Mouse (Mus musculus): ENCODE data around the gene Wdr63. TPM values are rescaled to one million over a fixed set of nuclear protein-coding genes. Genes with fewer than 3 reads are reported as not detected.

The Wdr63 gene
- polyA plus RNA-seq, 1 experiment, result not detected

GRCm38 (mm10) chr3:146080241-146080640, 27.7 kb downstream of the Wdr63 start:
- TF ChIP-seq POLR2A (IDR thresholded peaks at IDR 0.05; ENCODE audit: insufficient read depth, low read depth, low read length), result no peak
- no peak for TF ChIP-seq CTCF (IDR thresholded peaks at IDR 0.05; ENCODE audit: insufficient read depth, low read depth, low read length)
- Histone ChIP-seq H3K27ac (ENCODE audit: insufficient read depth, low read depth, low read length) (no peak overlapping the region), H3K4me1 (ENCODE audit: control insufficient read depth, insufficient read depth, low read length) (no peaks in the 10 kb centered on the region), H3K4me3 (ENCODE audit: insufficient read depth, low read depth, low read length) (no peak overlapping the region)
- WGBS, result 89% methylated on average over 12 of the region's 12 CpGs

GRCm38 (mm10) chr3:146072780-146073179, 35.1 kb downstream of the Wdr63 start:
- no peak overlapping the region for H3K4me3 ChIP-seq (ENCODE audit: insufficient read depth, low read depth, low read length)
- no peaks in the 10 kb centered on the region for H3K4me1 ChIP-seq (ENCODE audit: control insufficient read depth, insufficient read depth, low read length)
- 62% methylated on average over 7 of the region's 7 CpGs for WGBS
- TF ChIP-seq CTCF (IDR thresholded peaks at IDR 0.05; ENCODE audit: insufficient read depth, low read depth, low read length) (no peak), POLR2A (IDR thresholded peaks at IDR 0.05; ENCODE audit: insufficient read depth, low read depth, low read length) (no peak)
- H3K27ac ChIP-seq (ENCODE audit: insufficient read depth, low read depth, low read length), result no peak overlapping the region

- Histone ChIP-seq H3K4me3 (ENCODE audit: insufficient read depth, low read depth, low read length) (no peak overlapping the region), H3K4me1 (ENCODE audit: control insufficient read depth, insufficient read depth, low read length) (no peaks in the 10 kb centered on the region), H3K27ac (ENCODE audit: insufficient read depth, low read depth, low read length) (no peak overlapping the region)
- 43% methylated on average over 4 of the region's 4 CpGs for WGBS
- TF ChIP-seq CTCF (IDR thresholded peaks at IDR 0.05; ENCODE audit: insufficient read depth, low read depth, low read length) (no peak), POLR2A (IDR thresholded peaks at IDR 0.05; ENCODE audit: insufficient read depth, low read depth, low read length) (no peak)
Observed at GRCm38 (mm10) chr3:146069276-146069675, 38.7 kb downstream of the Wdr63 start.

DNA sequence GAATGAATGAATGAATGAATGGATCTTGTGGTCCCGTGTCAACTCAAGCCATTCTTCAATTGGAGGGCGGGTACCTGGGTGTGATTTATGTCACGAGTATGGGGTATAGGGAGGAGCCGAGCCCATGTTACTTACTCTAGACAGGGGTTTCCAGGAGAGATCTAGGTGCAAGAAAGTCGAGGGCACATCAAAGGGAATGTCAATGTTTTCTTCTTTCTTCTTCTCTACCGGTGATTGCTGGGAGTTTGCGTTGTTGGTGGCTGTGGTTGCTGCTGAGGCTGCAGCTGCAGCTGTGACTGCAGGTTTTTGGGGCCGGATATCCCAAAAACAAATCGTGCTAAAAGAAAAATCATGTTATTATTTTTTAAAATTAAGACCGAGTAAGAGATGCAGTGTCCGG, 44.8 kb downstream of the Wdr63 start:
- WGBS, result 89% methylated on average over 11 of the region's 11 CpGs
- Histone ChIP-seq H3K4me1 (ENCODE audit: control insufficient read depth, insufficient read depth, low read length) (no peaks in the 10 kb centered on the region), H3K27ac (ENCODE audit: insufficient read depth, low read depth, low read length) (no peak overlapping the region), H3K4me3 (ENCODE audit: insufficient read depth, low read depth, low read length) (no peak overlapping the region)
- no peak for TF ChIP-seq CTCF (IDR thresholded peaks at IDR 0.05; ENCODE audit: insufficient read depth, low read depth, low read length)
- TF ChIP-seq POLR2A (IDR thresholded peaks at IDR 0.05; ENCODE audit: insufficient read depth, low read depth, low read length), result no peak

- Histone ChIP-seq H3K4me3 (ENCODE audit: insufficient read depth, low read depth, low read length) (no peak overlapping the region), H3K27ac (ENCODE audit: insufficient read depth, low read depth, low read length) (no peak overlapping the region), H3K4me1 (ENCODE audit: control insufficient read depth, insufficient read depth, low read length) (no peaks in the 10 kb centered on the region)
- TF ChIP-seq CTCF (IDR thresholded peaks at IDR 0.05; ENCODE audit: insufficient read depth, low read depth, low read length), result no peak
- TF ChIP-seq POLR2A (IDR thresholded peaks at IDR 0.05; ENCODE audit: insufficient read depth, low read depth, low read length), result no peak
- WGBS, result 86% methylated on average over 15 of the region's 15 CpGs
Observed at GRCm38 (mm10) chr3:146059356-146059926, 48.5 kb downstream of the Wdr63 start.

DNA sequence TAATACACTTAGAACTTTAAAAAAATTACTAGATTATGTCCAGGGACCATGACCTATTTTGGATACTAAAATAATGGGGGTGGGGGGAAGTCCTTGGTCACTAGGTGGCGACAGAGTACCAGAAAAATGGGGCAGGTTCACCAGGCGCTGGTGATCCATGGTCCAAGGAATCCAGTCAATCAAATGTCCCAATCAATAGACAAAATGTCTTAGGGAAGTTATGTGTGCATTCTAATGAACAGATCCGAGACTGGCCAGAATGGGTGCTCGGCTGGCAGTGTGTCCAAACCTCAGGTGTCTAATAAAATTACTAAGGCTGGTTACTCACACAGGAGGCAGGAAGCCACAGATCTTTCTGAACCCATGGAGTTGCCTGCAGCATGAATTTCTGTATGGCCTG, 49.7 kb downstream of the Wdr63 start:
- TF ChIP-seq CTCF (IDR thresholded peaks at IDR 0.05; ENCODE audit: insufficient read depth, low read depth, low read length), result no peak
- no peak for TF ChIP-seq POLR2A (IDR thresholded peaks at IDR 0.05; ENCODE audit: insufficient read depth, low read depth, low read length)

GRCm38 (mm10) chr3:146057131-146057530, 50.8 kb downstream of the Wdr63 start:
- H3K4me3 ChIP-seq (ENCODE audit: insufficient read depth, low read depth, low read length), result no peak overlapping the region
- no peak for TF ChIP-seq CTCF (IDR thresholded peaks at IDR 0.05; ENCODE audit: insufficient read depth, low read depth, low read length)
- H3K4me1 ChIP-seq (ENCODE audit: control insufficient read depth, insufficient read depth, low read length), result no peaks in the 10 kb centered on the region
- no peak overlapping the region for H3K27ac ChIP-seq (ENCODE audit: insufficient read depth, low read depth, low read length)
- 90% methylated on average over 7 of the region's 7 CpGs for WGBS

More for the DNA sequence above, 49.7 kb downstream of the Wdr63 start:
- 19% methylated on average over 4 of the region's 4 CpGs for WGBS
- Histone ChIP-seq H3K4me1 (ENCODE audit: control insufficient read depth, insufficient read depth, low read length) (no peaks in the 10 kb centered on the region), H3K27ac (ENCODE audit: insufficient read depth, low read depth, low read length) (no peak overlapping the region), H3K4me3 (ENCODE audit: insufficient read depth, low read depth, low read length) (no peak overlapping the region)

DNA sequence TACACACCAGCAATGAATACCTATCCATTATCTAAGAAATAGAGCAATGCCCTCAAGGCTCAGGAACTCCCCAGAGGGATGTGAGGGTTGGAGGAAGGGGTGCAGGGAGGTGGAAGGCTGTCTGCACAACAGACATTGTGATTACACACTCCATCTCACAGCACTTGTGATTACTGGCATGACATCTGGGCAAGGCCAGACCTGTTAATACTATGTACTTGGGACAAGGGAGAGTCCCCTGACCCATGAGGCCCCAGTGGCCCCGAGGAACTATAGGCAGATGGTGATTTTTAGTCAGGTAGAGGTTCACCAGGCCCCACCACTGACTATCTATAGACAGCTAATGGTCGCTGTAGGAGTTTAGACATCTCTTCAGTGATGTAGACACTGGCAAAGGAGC, 54.1 kb downstream of the Wdr63 start:
- 96% methylated on average over 2 of the region's 2 CpGs for WGBS
- no peak for TF ChIP-seq CTCF (IDR thresholded peaks at IDR 0.05; ENCODE audit: insufficient read depth, low read depth, low read length)
- TF ChIP-seq POLR2A (IDR thresholded peaks at IDR 0.05; ENCODE audit: insufficient read depth, low read depth, low read length), result no peak
- Histone ChIP-seq H3K4me3 (ENCODE audit: insufficient read depth, low read depth, low read length) (no peak overlapping the region), H3K27ac (ENCODE audit: insufficient read depth, low read depth, low read length) (no peak overlapping the region), H3K4me1 (ENCODE audit: control insufficient read depth, insufficient read depth, low read length) (no peaks in the 10 kb centered on the region; the same call in 1 of the 2 replicates)

DNA sequence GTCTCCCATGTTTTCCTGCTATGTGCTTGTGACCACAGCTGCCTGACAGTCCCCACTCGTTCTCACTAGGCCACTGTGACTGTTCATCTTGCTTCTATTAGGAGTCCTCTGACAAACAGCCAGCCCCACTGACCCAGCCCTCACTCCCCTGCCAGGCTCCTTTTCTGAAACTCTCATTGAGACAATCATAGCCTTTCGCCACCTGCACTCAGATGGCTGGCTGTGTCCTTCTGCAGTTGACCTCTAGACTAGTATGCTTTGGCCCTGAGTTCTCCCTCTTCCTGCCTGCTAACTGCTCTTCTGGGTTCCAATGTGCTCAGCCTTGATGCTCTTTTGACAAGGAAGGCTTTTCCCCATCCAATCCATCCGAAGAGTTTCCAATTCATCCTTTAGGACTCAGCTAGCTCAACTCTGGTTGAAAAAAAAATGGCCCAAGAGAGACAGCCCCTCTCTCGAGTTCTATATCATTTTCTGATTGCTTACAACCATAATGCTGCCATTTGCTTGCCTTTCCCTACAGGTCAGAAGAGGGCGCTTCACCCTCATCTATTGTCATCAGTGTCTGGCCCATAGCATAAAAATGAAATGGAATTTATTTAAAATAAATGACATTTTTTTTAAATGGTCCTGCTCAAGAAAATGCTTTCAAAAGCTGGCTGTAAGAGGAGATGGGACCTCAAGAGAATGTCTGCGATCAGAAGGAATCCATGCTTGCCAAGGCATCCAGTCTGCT, 54.7 kb downstream of the Wdr63 start:
- WGBS, result 83% methylated on average over 6 of the region's 6 CpGs
- TF ChIP-seq CTCF (IDR thresholded peaks at IDR 0.05; ENCODE audit: insufficient read depth, low read depth, low read length), result no peak
- no peak for TF ChIP-seq POLR2A (IDR thresholded peaks at IDR 0.05; ENCODE audit: insufficient read depth, low read depth, low read length)
- Histone ChIP-seq H3K4me1 (ENCODE audit: control insufficient read depth, insufficient read depth, low read length) (no peaks in the 10 kb centered on the region; the same call in 1 of the 2 replicates), H3K4me3 (ENCODE audit: insufficient read depth, low read depth, low read length) (no peak overlapping the region), H3K27ac (ENCODE audit: insufficient read depth, low read depth, low read length) (no peak overlapping the region)
